Mouse (Mus musculus): ENCODE measurements at regions not wholly inside any gene's neighbourhood (a gene's known extent, or its start where the extent isn't known, plus 50 kb on each side); places are given as distances from the start of the nearest gene placed in this dataset.

- no peak overlapping the region for H3K9ac ChIP-seq (ENCODE audit: low read depth, low read length)
- H3K4me1 ChIP-seq (ENCODE audit: control insufficient read depth, insufficient read depth, low read length) = peaks cover 4% of the 10 kb centered on the region; the same call in 1 of the 2 replicates
- no peak overlapping the region for H3K4me3 ChIP-seq
- H3K27me3 ChIP-seq (ENCODE audit: control insufficient read depth, insufficient read depth, low read length) = no peaks in the 10 kb centered on the region
- intact Hi-C loops (cut with DNase I) = no loop called here
- H3K79me2 ChIP-seq (replicated peaks; ENCODE audit: control insufficient read depth, insufficient read depth, low read length) = no peaks in the 10 kb centered on the region
- 45% methylated on average over 7 of the region's 7 CpGs for WGBS
- H3K36me3 ChIP-seq (ENCODE audit: control insufficient read depth, insufficient read depth, low read length) = no peaks in the 10 kb centered on the region
- TF ChIP-seq EP300 (IDR thresholded peaks at IDR 0.05; ENCODE audit: insufficient read depth, low read depth, low read length) (no peak), CTCF (IDR thresholded peaks at IDR 0.05) (no peak), POLR2A (IDR thresholded peaks at IDR 0.05; ENCODE audit: insufficient read depth, low read depth, low read length) (no peak)
- DNase-seq = no peak
- no peak overlapping the region for H3K27ac ChIP-seq
Observed at GRCm38 (mm10) chr10:96305701-96306100, 169.3 kb downstream of the Gm5426 start.

- no peaks in the 10 kb centered on the region for H3K36me3 ChIP-seq (ENCODE audit: control insufficient read depth, insufficient read depth, low read length)
- H3K4me1 ChIP-seq (ENCODE audit: control insufficient read depth, insufficient read depth, low read length) = peaks cover 4% of the 10 kb centered on the region; the same call in 1 of the 2 replicates
- no peak overlapping the region for H3K27ac ChIP-seq
- TF ChIP-seq EP300 (IDR thresholded peaks at IDR 0.05; ENCODE audit: insufficient read depth, low read depth, low read length) (no peak), POLR2A (IDR thresholded peaks at IDR 0.05; ENCODE audit: insufficient read depth, low read depth, low read length) (no peak), CTCF (IDR thresholded peaks at IDR 0.05) (no peak)
- H3K9ac ChIP-seq (ENCODE audit: low read depth, low read length) = no peak overlapping the region
- H3K79me2 ChIP-seq (replicated peaks; ENCODE audit: control insufficient read depth, insufficient read depth, low read length) = no peaks in the 10 kb centered on the region
- DNase-seq = peak; percentile 26 to 48
- WGBS = 48% methylated on average over 7 of the region's 7 CpGs
- H3K27me3 ChIP-seq (ENCODE audit: control insufficient read depth, insufficient read depth, low read length) = no peaks in the 10 kb centered on the region
- intact Hi-C loops (cut with DNase I) = loop anchor here (2.0 kb wide), 1 partner anchor 24 kb away; no protein-coding TSS in a partner anchor
- no peak overlapping the region for H3K4me3 ChIP-seq
Observed at GRCm38 (mm10) chr10:96308713-96309445, 172.5 kb downstream of the Gm5426 start.

- H3K79me2 ChIP-seq (replicated peaks; ENCODE audit: control insufficient read depth, insufficient read depth, low read length) = no peaks in the 10 kb centered on the region
- H3K9ac ChIP-seq (ENCODE audit: low read depth, low read length) = no peak overlapping the region
- H3K27ac ChIP-seq = no peak overlapping the region; the same call in 1 of the 2 replicates
- peaks cover 4% of the 10 kb centered on the region; the same call in 1 of the 2 replicates for H3K4me1 ChIP-seq (ENCODE audit: control insufficient read depth, insufficient read depth, low read length)
- WGBS = 68% methylated on average over 4 of the region's 4 CpGs
- no peaks in the 10 kb centered on the region for H3K27me3 ChIP-seq (ENCODE audit: control insufficient read depth, insufficient read depth, low read length)
- no peak for DNase-seq
- TF ChIP-seq CTCF (IDR thresholded peaks at IDR 0.05) = no peak
- no peak for TF ChIP-seq POLR2A (IDR thresholded peaks at IDR 0.05; ENCODE audit: insufficient read depth, low read depth, low read length)
- TF ChIP-seq EP300 (IDR thresholded peaks at IDR 0.05; ENCODE audit: insufficient read depth, low read depth, low read length) = no peak
- intact Hi-C loops (cut with DNase I) = loop anchor here (2.0 kb wide), 1 partner anchor 23 kb away; no protein-coding TSS in a partner anchor
- H3K36me3 ChIP-seq (ENCODE audit: control insufficient read depth, insufficient read depth, low read length) = no peaks in the 10 kb centered on the region
- H3K4me3 ChIP-seq = no peak overlapping the region
Observed at GRCm38 (mm10) chr10:96309766-96310165, 173.4 kb downstream of the Gm5426 start.

GRCm38 (mm10) chr10:96325297-96325696 is 188.9 kb downstream of the Gm5426 start:
- Histone ChIP-seq H3K9ac (ENCODE audit: low read depth, low read length) (no peak overlapping the region), H3K79me2 (replicated peaks; ENCODE audit: control insufficient read depth, insufficient read depth, low read length) (no peaks in the 10 kb centered on the region), H3K36me3 (ENCODE audit: control insufficient read depth, insufficient read depth, low read length) (no peaks in the 10 kb centered on the region), H3K27ac (no peak overlapping the region), H3K4me1 (ENCODE audit: control insufficient read depth, insufficient read depth, low read length) (no peaks in the 10 kb centered on the region), H3K4me3 (no peak overlapping the region), H3K27me3 (ENCODE audit: control insufficient read depth, insufficient read depth, low read length) (no peaks in the 10 kb centered on the region)
- no peak for DNase-seq
- 78% methylated on average over 1 of the region's 1 CpGs for WGBS
- intact Hi-C loops (cut with DNase I) = no loop called here
- TF ChIP-seq POLR2A (IDR thresholded peaks at IDR 0.05; ENCODE audit: insufficient read depth, low read depth, low read length) = no peak
- no peak for TF ChIP-seq EP300 (IDR thresholded peaks at IDR 0.05; ENCODE audit: insufficient read depth, low read depth, low read length)
- TF ChIP-seq CTCF (IDR thresholded peaks at IDR 0.05) = no peak

DNA sequence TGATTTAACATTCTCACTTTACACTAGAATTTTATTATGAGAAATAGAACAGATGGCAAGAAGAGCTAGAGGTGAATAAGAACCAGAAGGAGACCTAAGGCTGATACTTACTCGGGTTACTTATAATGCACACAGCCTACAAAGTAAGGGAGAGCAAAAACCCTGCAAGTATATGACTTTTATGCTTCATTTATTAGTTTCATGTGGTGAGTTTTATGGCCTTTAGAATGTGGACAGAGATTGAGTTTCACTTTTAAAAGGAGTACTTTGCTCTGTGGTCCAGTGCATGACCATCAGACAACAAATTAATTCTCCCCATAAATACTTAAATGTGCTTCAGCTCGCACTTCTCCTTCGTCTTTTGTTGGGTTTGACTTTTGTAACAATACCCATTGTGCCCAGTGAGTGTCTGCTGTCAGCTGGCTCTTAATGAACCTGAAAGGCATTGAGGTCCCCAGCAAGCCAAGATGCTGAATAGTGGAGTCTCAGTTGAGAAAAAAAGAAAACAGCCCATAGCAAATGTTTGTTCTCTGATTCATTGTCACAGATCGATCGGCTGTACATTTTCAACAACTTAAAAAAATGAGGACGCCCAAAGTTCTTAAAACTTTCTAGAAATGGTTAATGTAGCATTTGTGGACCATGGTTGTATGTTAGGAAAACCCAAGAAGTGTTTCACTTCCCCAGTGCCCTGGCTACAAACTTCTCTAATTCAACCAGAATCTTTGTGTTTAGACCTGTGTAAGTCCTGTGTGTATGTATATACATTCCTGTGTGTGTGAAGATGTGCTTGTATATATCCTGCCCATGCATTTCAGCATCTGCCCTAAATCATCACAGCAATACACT is 194.5 kb downstream of the Gm5426 start:
- intact Hi-C loops (cut with DNase I) = loop anchor here (5.0 to 10.0 kb wide), 5 partner anchors 39 to 984 kb away; partner anchors contain the start of gene Btg1
- H3K4me3 ChIP-seq = no peak overlapping the region
- peaks cover 13% of the 10 kb centered on the region for H3K4me1 ChIP-seq (ENCODE audit: control insufficient read depth, insufficient read depth, low read length)
- H3K27ac ChIP-seq = peak overlapping the region; percentile 88; the same call in 1 of the 2 replicates
- no peaks in the 10 kb centered on the region for H3K79me2 ChIP-seq (replicated peaks; ENCODE audit: control insufficient read depth, insufficient read depth, low read length)
- no peak for DNase-seq
- peaks cover 5% of the 10 kb centered on the region for H3K36me3 ChIP-seq (ENCODE audit: control insufficient read depth, insufficient read depth, low read length)
- WGBS = 81% methylated on average over 6 of the region's 6 CpGs
- TF ChIP-seq CTCF (IDR thresholded peaks at IDR 0.05) (no peak), EP300 (IDR thresholded peaks at IDR 0.05; ENCODE audit: insufficient read depth, low read depth, low read length) (no peak), POLR2A (IDR thresholded peaks at IDR 0.05; ENCODE audit: insufficient read depth, low read depth, low read length) (no peak)
- H3K27me3 ChIP-seq (ENCODE audit: control insufficient read depth, insufficient read depth, low read length) = no peaks in the 10 kb centered on the region
- H3K9ac ChIP-seq (ENCODE audit: low read depth, low read length) = no peak overlapping the region

Measured in heart, adult 2 months (tissue).